Mouse (Mus musculus) intestine, embryonic 14.5 days (tissue): ENCODE measurements around the gene Homez. TPM values are rescaled to one million over a fixed set of nuclear protein-coding genes. Genes with fewer than 3 reads are reported as not detected.

Experiments used
- ATAC-seq: fragments of 200-750 bp; cut with Nextera tagmentation; replicated peaks from 2 replicates; pipeline ENCODE4 v1.8.0; 2017; ENCODE audit warnings: low read depth, moderate number of reproducible peaks, moderate TSS enrichment, moderate library complexity; ENCODE audit not compliant: low FRiP score, low TSS enrichment
- DNase-seq: peaks from one replicate; pipeline ENCODE4 v3.0.0-alpha.2; 2018; ENCODE audit warnings: low spot score
- H3K27ac ChIP-seq: fragments of 300-500 bp; sonication (generic); 2 replicates; pipeline ENCODE4 v1.5.1; 2014; ENCODE audit warnings: low read depth, mild to moderate bottlenecking, control low read depth
- H3K27me3 ChIP-seq: fragments of 300-500 bp; sonication (generic); replicated peaks from 2 replicates; pipeline ENCODE4 v1.6.1; 2014; ENCODE audit warnings: low read length, control low read depth; ENCODE audit not compliant: control insufficient read depth, insufficient read depth
- H3K36me3 ChIP-seq: fragments of 300-500 bp; sonication (generic); 2 replicates; pipeline ENCODE4 v1.6.1; 2014; ENCODE audit warnings: low read length, control low read depth; ENCODE audit not compliant: control insufficient read depth, insufficient read depth
- H3K4me1 ChIP-seq: fragments of 300-500 bp; sonication (generic); replicated peaks from 2 replicates; pipeline ENCODE4 v1.6.1; 2014; ENCODE audit warnings: low read length, control low read depth, mixed read lengths; ENCODE audit not compliant: control insufficient read depth, insufficient read depth
- H3K4me2 ChIP-seq: fragments of 300-500 bp; sonication (generic); 2 replicates; pipeline ENCODE4 v1.6.1; 2014; ENCODE audit warnings: low read length
- H3K4me3 ChIP-seq: fragments of 300-500 bp; sonication (generic); 2 replicates; pipeline ENCODE4 v1.5.1; 2014; ENCODE audit warnings: low read depth, low read length, control low read depth, mixed read lengths
- H3K9ac ChIP-seq: fragments of 300-500 bp; sonication (generic); 2 replicates; pipeline ENCODE4 v1.6.1; 2014; ENCODE audit warnings: mild to moderate bottlenecking, low read length
- H3K9me3 ChIP-seq: fragments of 300-500 bp; sonication (generic); 2 replicates; pipeline ENCODE4 v1.6.1; 2016; ENCODE audit warnings: low read length, control low read depth; ENCODE audit not compliant: control insufficient read depth
- WGBS: fragments of 180-500 bp; shearing (Covaris S2); extraction: QIAGEN DNeasy Blood & Tissue Kit; methylation state at CpG from one replicate; pipeline ENCODE4 v1.1.7; 2014; 5-methylcytosine and 5-hydroxymethylcytosine counted together
- polyA plus RNA-seq: library from polyadenylated mRNA; unstranded; fragments of >200 nt; fragmentation: Nextera tagmentation; extraction: Ambion mirVana; gene quantifications from 2 replicates; pipeline ENCODE4 v1.2.1, GENCODE M21; 2014

Gene Homez
- polyA plus RNA-seq, 1 experiment from 2014 or later = 7.4 TPM

- H3K4me3 ChIP-seq = peak overlapping the region; percentile 74
- DNase-seq (no peak), ATAC-seq (peak; percentile 29; the same call in 1 of the 2 replicates)
- H3K36me3 ChIP-seq = no peaks in the 10 kb centered on the region
- H3K27me3 ChIP-seq = no peaks in the 10 kb centered on the region
- peak overlapping the region; percentile 38; the same call in 1 of the 2 replicates for H3K27ac ChIP-seq
- no peaks in the 10 kb centered on the region for H3K9me3 ChIP-seq
- H3K4me2 ChIP-seq = peak overlapping the region; percentile 86
- H3K9ac ChIP-seq = peak overlapping the region; percentile 81
- WGBS = 14% methylated on average over 21 of the region's 21 CpGs
- no peaks in the 10 kb centered on the region; the same call in 1 of the 2 replicates for H3K4me1 ChIP-seq
Observed at GRCm38 (mm10) chr14:54864313-54865036, 6.3 kb downstream of the Homez start.

DNA sequence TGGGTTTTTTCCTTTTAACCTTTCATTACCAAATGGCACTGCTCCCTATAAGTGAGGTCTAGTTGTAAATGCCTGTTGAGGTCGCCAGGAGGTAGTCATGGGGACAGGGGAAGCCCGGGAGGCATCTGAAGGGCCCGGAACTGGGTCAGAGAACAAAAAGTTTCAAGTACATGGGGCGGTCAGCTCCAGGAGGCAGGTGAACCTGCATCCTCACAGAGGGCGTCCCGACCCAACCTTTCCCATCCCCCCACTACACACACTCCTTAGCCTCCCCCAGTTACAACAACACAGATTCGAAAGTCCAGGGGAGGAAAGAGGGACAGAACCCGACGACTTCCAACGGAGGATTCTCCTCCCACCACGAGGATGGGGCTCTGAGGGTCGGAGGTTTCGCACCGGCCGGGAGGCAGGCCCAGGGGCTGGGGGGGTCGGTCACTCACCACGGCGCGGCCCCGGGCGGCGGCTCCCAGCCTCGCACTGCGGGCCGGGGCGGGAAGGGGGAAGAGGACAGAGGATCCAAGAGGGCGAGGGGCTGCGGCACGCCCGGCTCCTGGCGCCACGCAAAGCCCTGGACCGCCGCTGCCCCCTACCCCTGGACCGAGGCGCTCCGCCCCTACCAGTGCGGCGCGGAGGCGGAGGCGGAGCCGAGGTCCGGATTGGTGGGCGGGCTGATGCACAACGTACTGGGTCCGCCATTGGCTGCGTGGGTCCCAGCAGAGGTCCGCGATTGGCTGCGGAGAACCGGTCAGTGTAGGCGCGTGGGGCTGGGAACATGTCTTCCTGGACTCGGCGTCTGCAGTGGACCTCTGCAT lies 7.1 kb downstream of the Homez start:
- Histone ChIP-seq H3K27me3 (no peaks in the 10 kb centered on the region), H3K4me1 (no peaks in the 10 kb centered on the region; the same call in 1 of the 2 replicates), H3K4me3 (peak overlapping the region; percentile 74), H3K9me3 (no peaks in the 10 kb centered on the region), H3K36me3 (no peaks in the 10 kb centered on the region), H3K4me2 (peak overlapping the region; percentile 86), H3K27ac (peak overlapping the region; percentile 58), H3K9ac (peak overlapping the region; percentile 81)
- under 1% methylated on average over 50 of the region's 56 CpGs for WGBS
- peak; percentile 100 for ATAC-seq
- DNase-seq = peak; percentile 93

- H3K9ac ChIP-seq = no peak overlapping the region
- peak; percentile 76 for DNase-seq
Observed at GRCm38 (mm10) chr14:54860511-54860910, 10.2 kb downstream of the Homez start.

GRCm38 (mm10) chr14:54857891-54858290 lies 12.9 kb downstream of the Homez start:
- H3K4me1 ChIP-seq = no peaks in the 10 kb centered on the region
- H3K27me3 ChIP-seq = no peaks in the 10 kb centered on the region
- no peak overlapping the region for H3K4me2 ChIP-seq
- no peak overlapping the region for H3K27ac ChIP-seq
- H3K9ac ChIP-seq = no peak overlapping the region
- ATAC-seq (no peak), DNase-seq (no peak)
- no peak overlapping the region for H3K4me3 ChIP-seq
- H3K36me3 ChIP-seq = peaks cover 35% of the 10 kb centered on the region
- WGBS = 92% methylated on average over 9 of the region's 9 CpGs
- no peaks in the 10 kb centered on the region for H3K9me3 ChIP-seq

More at GRCm38 (mm10) chr14:54860511-54860910, 10.2 kb downstream of the Homez start:
- ATAC-seq = no peak
- 51% methylated on average over 2 of the region's 2 CpGs for WGBS
- Histone ChIP-seq H3K4me2 (no peak overlapping the region), H3K4me1 (no peaks in the 10 kb centered on the region; the same call in 1 of the 2 replicates), H3K9me3 (no peaks in the 10 kb centered on the region), H3K27me3 (no peaks in the 10 kb centered on the region), H3K27ac (no peak overlapping the region), H3K36me3 (peaks cover 27% of the 10 kb centered on the region), H3K4me3 (no peak overlapping the region)

- H3K4me2 ChIP-seq = no peak overlapping the region
- DNase-seq (no peak), ATAC-seq (no peak)
- no peak overlapping the region for H3K27ac ChIP-seq
- no peaks in the 10 kb centered on the region for H3K4me1 ChIP-seq
- no peak overlapping the region for H3K4me3 ChIP-seq
- H3K27me3 ChIP-seq = no peaks in the 10 kb centered on the region
- WGBS = 91% methylated on average over 7 of the region's 7 CpGs
- peaks cover 35% of the 10 kb centered on the region for H3K36me3 ChIP-seq
- H3K9ac ChIP-seq = no peak overlapping the region
- H3K9me3 ChIP-seq = no peaks in the 10 kb centered on the region
Observed at GRCm38 (mm10) chr14:54856703-54857102, 14.1 kb downstream of the Homez start.

GRCm38 (mm10) chr14:54855726-54856125 lies 15.0 kb downstream of the Homez start:
- H3K27ac ChIP-seq = no peak overlapping the region
- no peak overlapping the region for H3K9ac ChIP-seq
- no peaks in the 10 kb centered on the region for H3K27me3 ChIP-seq
- no peaks in the 10 kb centered on the region for H3K4me1 ChIP-seq
- WGBS = 95% methylated on average over 3 of the region's 3 CpGs
- DNase-seq (no peak), ATAC-seq (no peak)
- peaks cover 35% of the 10 kb centered on the region for H3K36me3 ChIP-seq
- no peak overlapping the region for H3K4me3 ChIP-seq
- no peaks in the 10 kb centered on the region for H3K9me3 ChIP-seq
- no peak overlapping the region for H3K4me2 ChIP-seq

GRCm38 (mm10) chr14:54843461-54843860 lies 27.3 kb downstream of the Homez start:
- WGBS = 5% methylated on average over 4 of the region's 4 CpGs
- no peaks in the 10 kb centered on the region for H3K36me3 ChIP-seq
- H3K27ac ChIP-seq = no peak overlapping the region
- no peaks in the 10 kb centered on the region for H3K9me3 ChIP-seq
- no peak overlapping the region for H3K4me3 ChIP-seq
- peak; percentile 60 for DNase-seq
- no peak for ATAC-seq
- H3K27me3 ChIP-seq = 0 out of 2 replicates have a peak, but pooled peaks cover 3% of the 10 kb centered on the region
- H3K4me2 ChIP-seq = no peak overlapping the region
- no peak overlapping the region for H3K9ac ChIP-seq
- H3K4me1 ChIP-seq = no peaks in the 10 kb centered on the region

GRCm38 (mm10) chr14:54823716-54824115 lies 47.0 kb downstream of the Homez start:
- no peak overlapping the region for H3K4me2 ChIP-seq
- no peaks in the 10 kb centered on the region for H3K36me3 ChIP-seq
- no peaks in the 10 kb centered on the region for H3K9me3 ChIP-seq
- ATAC-seq (no peak), DNase-seq (peak; percentile 24)
- H3K4me1 ChIP-seq = no peaks in the 10 kb centered on the region
- no peaks in the 10 kb centered on the region for H3K27me3 ChIP-seq
- no peak overlapping the region for H3K9ac ChIP-seq
- no peak overlapping the region for H3K4me3 ChIP-seq
- H3K27ac ChIP-seq = no peak overlapping the region
- WGBS = 83% methylated on average over 1 of the region's 1 CpGs
